ENCODE assay signal across 35 mouse cellular contexts in genomic region chr12:110061961-110062360, GRCm38 (mm10).
"Had no signal": no experiment of that assay in that cellular context is flagged by ENCODE, and none has a peak within 500 bp of the region (broad histone marks: within the 10 kb centered on the region; RNA-seq: fewer than 3 reads in every experiment).

No protein-coding gene starts in this region.

- H3K4me1 ChIP-seq: heart, embryonic 12.5 days; heart, embryonic 13.5 days; heart, embryonic 15.5 days; hindbrain, embryonic 10.5 days; hindbrain, embryonic 12.5 days; hindbrain, embryonic 13.5 days; hindbrain, embryonic 15.5 days; intestine, embryonic 15.5 days; kidney, embryonic 15.5 days had no signal

- H3K27me3 ChIP-seq: heart, embryonic 12.5 days; heart, embryonic 13.5 days; heart, embryonic 15.5 days; hindbrain, embryonic 12.5 days; hindbrain, embryonic 13.5 days; hindbrain, embryonic 15.5 days; intestine, embryonic 15.5 days; kidney, embryonic 15.5 days had no signal

- H3K9me3 ChIP-seq: heart, embryonic 15.5 days; hindbrain, embryonic 12.5 days; hindbrain, embryonic 13.5 days; hindbrain, embryonic 15.5 days; intestine, embryonic 15.5 days; kidney, embryonic 15.5 days had no signal

- ATAC-seq: hindbrain, embryonic 16.5 days; hindbrain, postnatal 0 days; inflammation-experienced regulatory T-cells, adult 6 months; intestine, embryonic 15.5 days; intestine, embryonic 16.5 days; intestine, postnatal 0 days had no signal

- DNase-seq: heart, postnatal 10 days; heart, postnatal 14 days; heart, postnatal 36 days; heart, postnatal 4 days; kidney, adult 11 months; kidney, adult 18-20 months; kidney, adult 2 months; kidney, adult 8-10 months; kidney, adult 9 months; kidney, postnatal 10 days; kidney, postnatal 14 days; kidney, postnatal 25 days; kidney, postnatal 36 days; kidney, postnatal 4 days; layer of hippocampus, adult 9-11 months; layer of hippocampus, postnatal 36 days had no signal

- H3K9ac ChIP-seq: heart, embryonic 12.5 days; heart, embryonic 13.5 days; heart, embryonic 15.5 days; hindbrain, embryonic 12.5 days; hindbrain, embryonic 13.5 days; hindbrain, embryonic 14.5 days; hindbrain, embryonic 15.5 days; intestine, embryonic 15.5 days; kidney, embryonic 15.5 days had no signal

- H3K4me3 ChIP-seq: heart, embryonic 12.5 days; heart, embryonic 13.5 days; heart, embryonic 15.5 days; hindbrain, embryonic 10.5 days; hindbrain, embryonic 12.5 days; hindbrain, embryonic 13.5 days; hindbrain, embryonic 15.5 days; intestine, embryonic 15.5 days; kidney, embryonic 15.5 days; layer of hippocampus, adult 2 months; left cerebral cortex, adult 2 months had no signal

- H3K4me2 ChIP-seq: heart, embryonic 11.5 days; heart, embryonic 12.5 days; heart, embryonic 13.5 days; heart, embryonic 15.5 days; hindbrain, embryonic 12.5 days; hindbrain, embryonic 13.5 days; hindbrain, embryonic 14.5 days; hindbrain, embryonic 15.5 days; intestine, embryonic 15.5 days; kidney, embryonic 15.5 days had no signal

- H3K36me3 ChIP-seq: heart, embryonic 12.5 days; heart, embryonic 13.5 days; heart, embryonic 15.5 days; hindbrain, embryonic 10.5 days; hindbrain, embryonic 12.5 days; hindbrain, embryonic 13.5 days; hindbrain, embryonic 15.5 days; intestine, embryonic 15.5 days; kidney, embryonic 15.5 days had no signal

- H3K27ac ChIP-seq: heart, embryonic 13.5 days; heart, embryonic 15.5 days; hindbrain, embryonic 10.5 days; hindbrain, embryonic 12.5 days; hindbrain, embryonic 13.5 days; hindbrain, embryonic 14.5 days; hindbrain, embryonic 15.5 days; hindbrain, postnatal 0 days; intestine, embryonic 15.5 days; kidney, embryonic 15.5 days; kidney, postnatal 0 days; layer of hippocampus, adult 2 months; left cerebral cortex, adult 2 months had no signal
